Mouse (Mus musculus) liver, postnatal 0 days (tissue): Measurements from ENCODE around the gene Gdpd5. TPM values are rescaled to one million over a fixed set of nuclear protein-coding genes. Genes with fewer than 3 reads are reported as not detected.

Experiments used
- ATAC-seq: fragments of 200-750 bp; cut with Nextera tagmentation; 2 replicates; pipeline ENCODE4 v1.8.0; 2017; ENCODE audit warnings: mild to moderate bottlenecking, moderate library complexity
- DNase-seq: peaks from one replicate; pipeline ENCODE4 v3.0.0-alpha.2; 2016
- H3K27ac ChIP-seq: fragments of 300-500 bp; sonication (generic); 2 replicates; pipeline ENCODE4 v1.5.1; 2014; ENCODE audit warnings: antibody characterized with exemption, moderate library complexity, mild to moderate bottlenecking, low read depth
- H3K27me3 ChIP-seq: fragments of 300-500 bp; sonication (generic); 2 replicates; pipeline ENCODE4 v1.6.1; 2014; ENCODE audit warnings: low read length, control low read depth, mixed read lengths; ENCODE audit not compliant: insufficient read depth
- H3K36me3 ChIP-seq: fragments of 300-500 bp; sonication (generic); replicated peaks from 2 replicates; pipeline ENCODE4 v1.6.1; 2014; ENCODE audit warnings: mild to moderate bottlenecking, control low read depth, low read length, moderate library complexity, mixed read lengths; ENCODE audit not compliant: insufficient read depth
- H3K4me1 ChIP-seq: fragments of 300-500 bp; sonication (generic); 2 replicates; pipeline ENCODE4 v1.6.1; 2014; ENCODE audit warnings: antibody characterized with exemption, mild to moderate bottlenecking, control low read depth; ENCODE audit not compliant: insufficient read depth
- H3K4me2 ChIP-seq: fragments of 300-500 bp; sonication (generic); 2 replicates; pipeline ENCODE4 v1.6.1; 2014; ENCODE audit warnings: low read depth, mild to moderate bottlenecking, low read length, moderate library complexity, mixed read lengths
- H3K4me3 ChIP-seq: fragments of 300-500 bp; sonication (generic); 2 replicates; pipeline ENCODE4 v1.5.1; 2014; ENCODE audit warnings: low read depth, low read length
- H3K9ac ChIP-seq: fragments of 300-500 bp; sonication (generic); replicated peaks from 2 replicates; pipeline ENCODE4 v1.6.1; 2014; ENCODE audit warnings: mild to moderate bottlenecking, moderate library complexity
- H3K9me3 ChIP-seq: fragments of 300-500 bp; sonication (generic); 2 replicates; pipeline ENCODE4 v1.6.1; 2016; ENCODE audit warnings: mild to moderate bottlenecking, control low read depth, low read length, mixed read lengths
- CTCF ChIP-seq: sonication (generic); IDR thresholded peaks from 2 replicates; pipeline ENCODE4 v1.5.1; 2016; ENCODE audit warnings: antibody characterized with exemption, low read depth
- EP300 ChIP-seq: IDR thresholded peaks from 2 replicates; pipeline ENCODE4 v1.6.1; 2016; ENCODE audit warnings: antibody characterized with exemption, low read depth, mild to moderate bottlenecking
- WGBS: fragments of 180-500 bp; shearing (Covaris S2); extraction: QIAGEN DNeasy Blood & Tissue Kit; methylation state at CpG from one replicate; pipeline ENCODE4 v1.1.7; 2014; ENCODE audit not compliant: insufficient replicate concordance; 5-methylcytosine and 5-hydroxymethylcytosine counted together
- polyA plus RNA-seq: library from polyadenylated mRNA; unstranded; fragments of >200 nt; fragmentation: Nextera tagmentation; extraction: Ambion mirVana; gene quantifications from 2 replicates; pipeline ENCODE4 v1.2.1, GENCODE M21; 2015

Gene Gdpd5
- polyA plus RNA-seq, 1 experiment from 2014 or later = 1.7 TPM

GRCm38 (mm10) chr7:99443164-99443563 is 62.0 kb downstream of the Gdpd5 start:
- ATAC-seq = no peak
- Histone ChIP-seq H3K4me1 (no peaks in the 10 kb centered on the region), H3K27me3 (no peaks in the 10 kb centered on the region), H3K36me3 (no peaks in the 10 kb centered on the region), H3K9ac (no peak overlapping the region), H3K9me3 (no peaks in the 10 kb centered on the region), H3K4me2 (no peak overlapping the region), H3K27ac (no peak overlapping the region), H3K4me3 (no peak overlapping the region)
- TF ChIP-seq EP300 (no peak), CTCF (no peak)
- no peak for DNase-seq
- 77% methylated on average over 5 of the region's 5 CpGs for WGBS

- H3K36me3 ChIP-seq = no peaks in the 10 kb centered on the region
- H3K4me1 ChIP-seq = no peaks in the 10 kb centered on the region
- no peak overlapping the region for H3K4me2 ChIP-seq
- no peaks in the 10 kb centered on the region for H3K9me3 ChIP-seq
- WGBS = 64% methylated on average over 6 of the region's 6 CpGs
- DNase-seq (no peak), ATAC-seq (no peak)
- H3K4me3 ChIP-seq = no peak overlapping the region
- no peak overlapping the region for H3K27ac ChIP-seq
- H3K9ac ChIP-seq = no peak overlapping the region
- peak; percentile 67 for TF ChIP-seq CTCF
- no peak for TF ChIP-seq EP300
- H3K27me3 ChIP-seq = no peaks in the 10 kb centered on the region
Measured at GRCm38 (mm10) chr7:99444012-99444411, 62.8 kb downstream of the Gdpd5 start.

DNA sequence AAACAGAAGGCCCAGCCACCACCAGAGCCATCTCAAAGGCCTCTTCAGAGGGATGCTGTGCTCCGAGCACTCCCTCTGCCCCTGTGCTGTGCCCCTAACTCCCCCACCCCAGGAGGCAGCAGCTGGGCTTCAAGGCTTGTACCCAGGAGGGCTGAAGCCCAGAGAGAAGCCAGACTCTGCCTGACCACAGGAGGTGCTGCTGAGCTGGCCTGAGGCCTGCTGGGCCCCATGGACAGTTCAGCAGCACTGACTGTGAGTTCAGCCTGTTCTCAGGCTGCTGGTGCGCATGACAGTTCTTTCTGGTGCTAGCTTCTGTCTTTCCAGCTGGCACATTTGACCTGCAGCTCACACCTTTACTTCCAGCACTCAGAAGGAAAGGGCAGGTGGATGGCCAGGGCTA is 64.6 kb downstream of the Gdpd5 start:
- Histone ChIP-seq H3K9ac (no peak overlapping the region), H3K36me3 (no peaks in the 10 kb centered on the region), H3K4me1 (no peaks in the 10 kb centered on the region), H3K4me3 (no peak overlapping the region), H3K27ac (no peak overlapping the region), H3K27me3 (no peaks in the 10 kb centered on the region), H3K9me3 (no peaks in the 10 kb centered on the region), H3K4me2 (no peak overlapping the region)
- ATAC-seq = no peak
- TF ChIP-seq CTCF (peak; percentile 55), EP300 (no peak)
- no peak for DNase-seq
- WGBS = 87% methylated on average over 2 of the region's 2 CpGs

DNA sequence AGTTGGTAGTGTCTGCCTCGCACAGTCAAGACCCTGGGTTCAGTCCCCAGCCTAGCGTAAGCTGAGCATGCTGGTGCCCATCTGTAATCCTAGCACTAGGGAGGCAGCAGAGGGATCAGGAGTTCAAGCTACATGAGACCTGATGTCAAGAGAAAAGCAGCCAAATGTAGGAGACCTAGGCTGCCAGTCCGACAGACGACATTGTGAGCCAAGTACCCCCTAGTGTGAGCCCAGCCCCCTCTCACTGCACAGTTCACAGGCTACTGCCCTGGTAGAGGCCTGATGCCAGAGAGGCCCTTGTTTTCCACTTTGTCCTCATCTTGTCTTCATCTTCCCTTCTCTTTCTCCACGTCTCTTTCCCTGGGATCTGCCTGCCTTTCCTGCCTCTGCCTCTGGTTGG is 66.1 kb downstream of the Gdpd5 start:
- 73% methylated on average over 5 of the region's 5 CpGs for WGBS
- Histone ChIP-seq H3K9me3 (no peaks in the 10 kb centered on the region), H3K9ac (no peak overlapping the region), H3K4me1 (no peaks in the 10 kb centered on the region), H3K4me3 (no peak overlapping the region), H3K4me2 (no peak overlapping the region), H3K36me3 (no peaks in the 10 kb centered on the region), H3K27me3 (no peaks in the 10 kb centered on the region), H3K27ac (no peak overlapping the region)
- TF ChIP-seq CTCF (no peak), EP300 (no peak)
- no peak for ATAC-seq
- no peak for DNase-seq

GRCm38 (mm10) chr7:99448619-99449018 is 67.4 kb downstream of the Gdpd5 start:
- ATAC-seq (no peak), DNase-seq (no peak)
- H3K27me3 ChIP-seq = no peaks in the 10 kb centered on the region
- no peaks in the 10 kb centered on the region for H3K36me3 ChIP-seq
- H3K9me3 ChIP-seq = no peaks in the 10 kb centered on the region
- no peaks in the 10 kb centered on the region for H3K4me1 ChIP-seq
- no peak overlapping the region for H3K9ac ChIP-seq
- H3K27ac ChIP-seq = no peak overlapping the region
- no peak overlapping the region for H3K4me3 ChIP-seq
- TF ChIP-seq CTCF (no peak), EP300 (no peak)
- 48% methylated on average over 5 of the region's 5 CpGs for WGBS
- no peak overlapping the region for H3K4me2 ChIP-seq

DNA sequence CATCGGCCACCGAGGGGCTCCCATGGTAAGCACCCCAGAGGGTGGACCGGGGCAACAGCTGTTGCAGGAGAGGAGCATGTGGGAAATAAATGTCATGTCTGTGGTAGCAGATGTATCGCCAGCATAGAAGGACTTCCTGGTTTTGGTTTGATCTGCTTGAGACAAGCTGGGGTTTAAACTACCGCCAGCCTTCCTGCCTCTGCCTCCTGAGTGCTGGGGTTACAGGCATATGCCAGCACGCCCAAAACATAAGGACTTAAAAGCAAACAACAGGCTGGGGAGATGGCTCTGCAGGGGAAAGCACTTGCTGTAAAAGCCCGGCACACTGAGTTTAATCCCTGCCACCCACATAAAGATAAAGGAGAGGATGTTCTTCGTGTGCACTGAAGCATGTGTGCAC is 67.8 kb downstream of the Gdpd5 start:
- DNase-seq (no peak), ATAC-seq (no peak)
- Histone ChIP-seq H3K36me3 (no peaks in the 10 kb centered on the region), H3K4me2 (no peak overlapping the region), H3K4me3 (no peak overlapping the region), H3K27me3 (no peaks in the 10 kb centered on the region), H3K9ac (no peak overlapping the region), H3K9me3 (no peaks in the 10 kb centered on the region), H3K4me1 (no peaks in the 10 kb centered on the region), H3K27ac (no peak overlapping the region)
- no peak for TF ChIP-seq CTCF
- TF ChIP-seq EP300 = no peak
- WGBS = 27% methylated on average over 8 of the region's 8 CpGs

DNA sequence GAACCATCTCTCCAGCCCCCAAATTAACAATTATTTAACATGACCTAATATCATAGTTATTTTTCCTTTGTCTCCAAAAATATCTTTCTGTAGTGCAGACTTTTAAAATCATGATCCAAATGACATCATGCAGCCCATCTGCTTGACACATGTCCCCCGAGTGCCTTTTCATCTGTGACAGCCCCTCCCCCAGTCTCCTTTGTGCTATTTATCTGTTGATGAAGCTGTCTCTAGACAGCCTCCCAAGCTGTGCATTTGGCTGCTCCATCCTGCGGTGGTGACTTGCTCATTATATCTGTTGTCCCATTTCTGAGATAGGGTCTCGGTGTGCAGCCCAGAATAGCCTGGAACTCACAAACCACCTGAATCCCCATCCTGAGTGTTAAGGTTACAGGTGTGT is 68.5 kb downstream of the Gdpd5 start:
- TF ChIP-seq EP300 = no peak
- no peak for TF ChIP-seq CTCF
- Histone ChIP-seq H3K4me3 (no peak overlapping the region), H3K4me2 (no peak overlapping the region), H3K27ac (no peak overlapping the region), H3K36me3 (no peaks in the 10 kb centered on the region), H3K9me3 (no peaks in the 10 kb centered on the region), H3K9ac (no peak overlapping the region), H3K27me3 (no peaks in the 10 kb centered on the region), H3K4me1 (no peaks in the 10 kb centered on the region)
- 67% methylated on average over 3 of the region's 3 CpGs for WGBS
- DNase-seq (no peak), ATAC-seq (no peak)
